Comparison of ENCODE assay signal across 23 mouse cellular contexts in genomic region chr7:84551472-84551871, GRCm38 (mm10). TPM values are rescaled to one million over a fixed set of nuclear protein-coding genes. Genes with fewer than 3 reads are reported as not detected.
"Had no signal": no experiment of that assay in that cellular context is flagged by ENCODE, and none has a peak within 500 bp of the region (broad histone marks: within the 10 kb centered on the region; RNA-seq: fewer than 3 reads in every experiment).

No protein-coding gene starts in this region.

- H3K27me3 ChIP-seq: limb, embryonic 13.5 days; liver, embryonic 12.5 days; liver, embryonic 15.5 days; lung, embryonic 15.5 days; midbrain, embryonic 12.5 days; midbrain, embryonic 15.5 days; neural tube, embryonic 12.5 days; neural tube, embryonic 15.5 days had no signal

- H3K4me2 ChIP-seq: limb, embryonic 13.5 days; liver, embryonic 12.5 days; liver, embryonic 15.5 days; lung, embryonic 15.5 days; midbrain, embryonic 12.5 days; midbrain, embryonic 15.5 days; neural tube, embryonic 12.5 days; neural tube, embryonic 15.5 days had no signal

- ATAC-seq: intestine, postnatal 0 days; liver, embryonic 12.5 days; midbrain, embryonic 15.5 days had no signal

- DNase-seq: kidney, adult 2 months; kidney, postnatal 25 days; liver; lung, adult 18-20 months; lung, postnatal 10 days; lung, postnatal 36 days; right cerebral cortex, adult 18-20 months; right cerebral cortex, postnatal 25 days; spleen, adult 18-20 months; thymus, adult 18-20 months; thymus, postnatal 4 days had no signal

- H3K27ac ChIP-seq: kidney, postnatal 0 days; limb, embryonic 10.5 days; limb, embryonic 13.5 days; liver, embryonic 12.5 days; liver, embryonic 15.5 days; lung, embryonic 15.5 days; midbrain, embryonic 12.5 days; midbrain, embryonic 15.5 days; neural tube, embryonic 12.5 days; neural tube, embryonic 15.5 days had no signal

- H3K9ac ChIP-seq: limb, embryonic 13.5 days; liver, embryonic 12.5 days; liver, embryonic 15.5 days; lung, embryonic 15.5 days; midbrain, embryonic 12.5 days; midbrain, embryonic 15.5 days; neural tube, embryonic 12.5 days; neural tube, embryonic 15.5 days had no signal

- H3K4me1 ChIP-seq: limb, embryonic 13.5 days; liver, embryonic 12.5 days; liver, embryonic 15.5 days; lung, embryonic 15.5 days; midbrain, embryonic 12.5 days; midbrain, embryonic 15.5 days; neural tube, embryonic 15.5 days had no signal

- H3K9me3 ChIP-seq: limb, embryonic 10.5 days; limb, embryonic 13.5 days; liver, embryonic 12.5 days; liver, embryonic 15.5 days; lung, embryonic 15.5 days; midbrain, embryonic 12.5 days; midbrain, embryonic 15.5 days; neural tube, embryonic 12.5 days; neural tube, embryonic 15.5 days had no signal

- H3K36me3 ChIP-seq: limb, embryonic 10.5 days; limb, embryonic 13.5 days; liver, embryonic 12.5 days; liver, embryonic 15.5 days; lung, embryonic 15.5 days; midbrain, embryonic 12.5 days; midbrain, embryonic 15.5 days; neural tube, embryonic 12.5 days; neural tube, embryonic 15.5 days had no signal

- H3K4me3 ChIP-seq: limb, embryonic 10.5 days; limb, embryonic 13.5 days; liver, embryonic 12.5 days; liver, embryonic 15.5 days; lung, embryonic 15.5 days; midbrain, embryonic 12.5 days; midbrain, embryonic 15.5 days; neural tube, embryonic 12.5 days; neural tube, embryonic 15.5 days had no signal

RNA-seq across cellular contexts. Expression of gene Gm2115, which starts 22.7 kb away (rescaled TPM):
- polyA plus RNA-seq: testis, adult 2 months had no signal
